Mouse (Mus musculus) right cerebral cortex, postnatal 10 days (tissue): ENCODE measurements around the gene Ip6k3.

Experiments
- DNase-seq, 2 experiments: peaks; one replicate each; pipeline ENCODE4 v3.0.0; 2021; ENCODE audit warnings: low spot score in 2 of 2

The Ip6k3 gene

GRCm38 (mm10) chr17:27122701-27123100 lies 44.9 kb downstream of the Ip6k3 start:
- DNase-seq, result no peak

GRCm38 (mm10) chr17:27121781-27122180 lies 45.8 kb downstream of the Ip6k3 start:
- DNase-seq, result no peak

- no peak for DNase-seq
Observed at GRCm38 (mm10) chr17:27121266-27121665, 46.3 kb downstream of the Ip6k3 start.

GRCm38 (mm10) chr17:27120561-27121024 lies 47.0 kb downstream of the Ip6k3 start:
- peak; percentile 82 to 84 for DNase-seq

GRCm38 (mm10) chr17:27119954-27120353 lies 47.6 kb downstream of the Ip6k3 start:
- DNase-seq, result no peak

GRCm38 (mm10) chr17:27119540-27119895 lies 48.1 kb downstream of the Ip6k3 start:
- no peak for DNase-seq

- DNase-seq, result no peak
Observed at GRCm38 (mm10) chr17:27118676-27119539, 48.7 kb downstream of the Ip6k3 start.

GRCm38 (mm10) chr17:27110072-27110471 lies 57.5 kb downstream of the Ip6k3 start:
- no peak for DNase-seq

- no peak for DNase-seq
Observed at GRCm38 (mm10) chr17:27107936-27108335, 59.7 kb downstream of the Ip6k3 start.

- DNase-seq, result no peak
Observed at GRCm38 (mm10) chr17:27106745-27107144, 60.9 kb downstream of the Ip6k3 start.

GRCm38 (mm10) chr17:27105698-27106470 lies 61.7 kb downstream of the Ip6k3 start:
- DNase-seq, result no peak

GRCm38 (mm10) chr17:27101675-27102074 lies 65.9 kb downstream of the Ip6k3 start:
- no peak for DNase-seq

GRCm38 (mm10) chr17:27095690-27096089 lies 71.9 kb downstream of the Ip6k3 start:
- peak; percentile 57 to 60 for DNase-seq
